8 mouse cellular contexts compared by ENCODE assay signal in the genomic region with DNA sequence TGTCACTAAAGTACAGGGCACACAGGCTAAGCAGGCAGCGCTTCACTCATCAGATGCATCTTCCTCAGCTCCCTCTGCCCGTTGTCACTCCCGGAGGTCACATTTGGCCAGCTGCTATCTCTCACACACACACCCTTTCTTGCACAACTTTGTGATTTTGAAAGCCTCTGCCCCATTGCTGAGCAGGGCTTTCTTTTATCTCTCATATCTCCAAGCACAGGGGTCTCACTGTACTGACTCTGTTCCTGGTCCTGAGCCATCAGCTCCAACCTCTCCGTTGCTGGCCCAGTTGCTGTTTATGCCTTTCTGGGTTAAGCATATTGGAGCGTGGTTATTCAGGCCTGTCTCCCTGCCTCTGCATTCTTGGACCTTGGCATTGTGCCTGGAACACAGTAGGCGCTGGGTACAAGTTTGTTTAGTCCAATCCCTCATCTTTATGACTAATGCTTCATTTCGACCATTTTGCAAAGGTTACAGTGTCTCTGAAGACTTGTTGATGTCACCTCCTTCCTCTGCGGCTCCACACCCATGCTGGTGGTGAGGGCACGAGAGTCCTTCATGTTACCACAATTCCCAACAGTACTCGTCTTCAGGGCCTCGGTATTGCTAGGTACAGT.
DNase-seq lines count a peak whose midpoint lies in the region; ATAC-seq lines count a peak whose summit lies in the region.

No protein-coding gene starts in this region.

- peak; percentile 41 for DNase-seq in cerebellum, adult 11-12 months
- DNase-seq in cerebellum, adult 8-10 months = no peak
- DNase-seq in adipocyte (ENCODE audit: low spot score) = peak; percentile 79
- DNase-seq in heart, postnatal 10 days = peak; percentile 49 to 59
- peak; percentile 83 for DNase-seq in lung, postnatal 36 days
- no peak for DNase-seq in embryo, embryonic 9.5 days (ENCODE audit: extremely low spot score)
- no peak for DNase-seq in thymus, postnatal 36 days

- no peaks in the 10 kb centered on the region for H3K9me3 ChIP-seq in forebrain, embryonic 13.5 days (replicated peaks)

- intact Hi-C loops in heart, postnatal 10 days (cut with DNase I) = loop anchor here (5.0 kb wide), 1 partner anchor 182 kb away; no protein-coding TSS in a partner anchor

- no peaks in the 10 kb centered on the region for H3K36me3 ChIP-seq in forebrain, embryonic 13.5 days (ENCODE audit: poor library complexity, severe bottlenecking)

- no peak overlapping the region for H3K4me2 ChIP-seq in forebrain, embryonic 13.5 days

- H3K9ac ChIP-seq in forebrain, embryonic 13.5 days = no peak overlapping the region

- H3K27ac ChIP-seq in forebrain, embryonic 13.5 days = no peak overlapping the region

- H3K27me3 ChIP-seq in forebrain, embryonic 13.5 days = no peaks in the 10 kb centered on the region

- no peak overlapping the region for H3K4me3 ChIP-seq in forebrain, embryonic 13.5 days

- 77% methylated on average over 11 of the region's 11 CpGs for WGBS in forebrain, embryonic 13.5 days

- ATAC-seq in forebrain, embryonic 13.5 days = no peak

- H3K4me1 ChIP-seq in forebrain, embryonic 13.5 days = peaks cover 26% of the 10 kb centered on the region

Comparison
In these comparisons a context has a peak if more than half of its experiments do, and no peak if none do; other contexts are left out.
1. DNase-seq: peak in cerebellum, adult 11-12 months (single experiment), adipocyte (single experiment), heart, postnatal 10 days (2 of 2) and lung, postnatal 36 days (single experiment); none in cerebellum, adult 8-10 months (single experiment), embryo, embryonic 9.5 days (single experiment) and thymus, postnatal 36 days (0 of 2).